Mouse (Mus musculus) spleen, postnatal 0 days (tissue): Measurements from ENCODE around the gene Gm8660. TPM values are rescaled to one million over a fixed set of nuclear protein-coding genes. Genes with fewer than 3 reads are reported as not detected.

Source experiments
- polyA plus RNA-seq: library from polyadenylated mRNA; unstranded; fragments of >200 nt; fragmentation: Nextera tagmentation; extraction: Ambion mirVana; gene quantifications from 2 replicates; pipeline ENCODE4 v1.2.1, GENCODE M21; 2015

Gene Gm8660
- polyA plus RNA-seq, result not detected in 2 replicates

DNA sequence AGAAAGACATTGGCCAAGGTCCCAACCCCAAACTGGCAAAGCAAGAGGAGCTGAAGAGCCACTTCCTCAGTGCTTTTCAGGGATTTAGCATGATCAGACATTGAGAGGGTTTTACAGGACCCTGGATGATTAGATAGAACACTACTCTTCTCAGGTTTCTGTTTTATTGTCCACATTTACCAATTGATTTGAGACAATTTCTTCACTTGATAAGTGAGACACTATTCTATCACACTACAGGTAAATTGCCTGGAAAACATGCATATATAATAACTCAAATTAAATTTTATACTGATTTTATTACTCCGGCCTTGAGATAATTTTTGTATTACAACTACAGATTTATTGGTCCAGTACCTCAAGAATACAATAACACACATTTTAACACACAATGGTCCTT is at the start of gene Gm8660:
Gene Gm8660, minus strand, starts transcription at position 101 of the 400 bp plus-strand sequence.

GRCm38 (mm10) chr7:22413283-22413682 is 42.4 kb upstream of the Gm8660 start, which contains the start of gene Vmn1r148:
Gene Vmn1r148 (plus strand): TSS chr7:22413583.

DNA sequence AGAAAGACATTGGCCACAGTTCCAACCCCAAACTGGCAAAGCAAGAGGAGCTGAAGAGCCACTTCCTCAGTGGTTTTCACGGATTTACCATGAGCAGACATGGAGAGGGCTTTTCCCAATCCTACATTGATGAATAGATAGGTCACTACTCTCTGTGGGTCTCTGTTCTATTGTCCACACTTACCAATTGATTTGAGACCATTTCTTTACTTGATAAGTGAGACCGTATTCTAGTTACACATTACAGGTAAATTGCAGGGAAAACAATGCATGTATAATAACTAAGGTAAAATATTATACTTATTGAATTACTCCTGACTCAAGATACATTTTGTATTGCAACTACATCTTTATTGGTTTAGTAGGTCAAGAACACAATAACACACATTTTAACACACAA is 41.2 kb downstream of the Gm8660 start, which contains the start of gene Gm4187:
Gene Gm4187, minus strand, starts transcription at position 101 of the 400 bp plus-strand sequence.

Other genes starting within 250 kb of the Gm8660 start
- not detected in 2 replicates for gene Gm10666, start 236.3 kb downstream of the Gm8660 start, polyA plus RNA-seq
- gene Vmn1r142, start 207.0 kb downstream of the Gm8660 start, polyA plus RNA-seq, result not detected in 2 replicates
- gene Vmn1r143, start 181.7 kb downstream of the Gm8660 start, polyA plus RNA-seq, result not detected in 2 replicates
- not detected in 2 replicates for gene Gm8653, start 169.8 kb downstream of the Gm8660 start, polyA plus RNA-seq
- not detected in 2 replicates for gene Gm8453, start 141.6 kb downstream of the Gm8660 start, polyA plus RNA-seq
- gene Gm4187, start 41.3 kb downstream of the Gm8660 start, polyA plus RNA-seq, result not detected in 2 replicates
- not detected in 2 replicates for gene Vmn1r148, start 42.5 kb upstream of the Gm8660 start, polyA plus RNA-seq
- gene Vmn1r149, start 67.2 kb upstream of the Gm8660 start, polyA plus RNA-seq, result not detected in 2 replicates
- not detected in 2 replicates for gene Gm10665, start 93.0 kb upstream of the Gm8660 start, polyA plus RNA-seq
- not detected in 2 replicates for gene Vmn1r151, start 128.6 kb upstream of the Gm8660 start, polyA plus RNA-seq
- gene Vmn1r152, start 151.9 kb upstream of the Gm8660 start, polyA plus RNA-seq, result not detected in 2 replicates
- gene Gm8677, start 163.8 kb upstream of the Gm8660 start, polyA plus RNA-seq, result not detected in 2 replicates
- gene Gm4201, start 194.3 kb upstream of the Gm8660 start, polyA plus RNA-seq, result not detected in 2 replicates
- not detected in 2 replicates for gene Gm4565, start 217.1 kb upstream of the Gm8660 start, polyA plus RNA-seq